Mouse (Mus musculus) forebrain, embryonic 15.5 days (tissue): ENCODE measurements around the gene Vmn2r49. TPM values are rescaled to one million over a fixed set of nuclear protein-coding genes. Genes with fewer than 3 reads are reported as not detected.
"Not testable (repeated sequence)": the region's sequence is repeated elsewhere in the genome, so short reads cannot be mapped to it uniquely, and the experiment has no call there.

ENCODE experiments used
- ATAC-seq: fragments of 200-750 bp; cut with Nextera tagmentation; replicated peaks from 2 replicates; pipeline ENCODE4 v1.8.0; 2017; ENCODE audit warnings: mild to moderate bottlenecking, moderate TSS enrichment, moderate library complexity
- H3K27ac ChIP-seq: fragments of 300-500 bp; sonication (generic); replicated peaks from 2 replicates; pipeline ENCODE4 v1.5.1; 2015; ENCODE audit warnings: mild to moderate bottlenecking, inconsistent platforms
- H3K27me3 ChIP-seq: fragments of 300-500 bp; sonication (generic); 2 replicates; pipeline ENCODE4 v1.6.1; 2015; ENCODE audit warnings: inconsistent platforms
- H3K36me3 ChIP-seq: fragments of 300-500 bp; sonication (generic); 2 replicates; pipeline ENCODE4 v1.6.1; 2015; ENCODE audit warnings: mild to moderate bottlenecking, inconsistent platforms
- H3K4me1 ChIP-seq: fragments of 300-500 bp; sonication (generic); 2 replicates; pipeline ENCODE4 v1.6.1; 2015; ENCODE audit warnings: inconsistent platforms
- H3K4me2 ChIP-seq: fragments of 300-500 bp; sonication (generic); replicated peaks from 2 replicates; pipeline ENCODE4 v1.6.1; 2015; ENCODE audit warnings: mild to moderate bottlenecking, inconsistent platforms
- H3K4me3 ChIP-seq: fragments of 300-500 bp; sonication (generic); 2 replicates; pipeline ENCODE4 v1.5.1; 2015; ENCODE audit warnings: mild to moderate bottlenecking, inconsistent platforms
- H3K9ac ChIP-seq: fragments of 300-500 bp; sonication (generic); replicated peaks from 2 replicates; pipeline ENCODE4 v1.6.1; 2015; ENCODE audit warnings: mild to moderate bottlenecking, inconsistent platforms
- H3K9me3 ChIP-seq: fragments of 300-500 bp; sonication (generic); 2 replicates; pipeline ENCODE4 v1.6.1; 2016; ENCODE audit warnings: inconsistent platforms
- WGBS: fragments of 180-500 bp; shearing (Covaris S2); methylation state at CpG from one replicate; pipeline ENCODE4 v1.1.7; 2015; ENCODE audit warnings: mixed read lengths; 5-methylcytosine and 5-hydroxymethylcytosine counted together
- polyA plus RNA-seq: library from polyadenylated mRNA; unstranded; fragments of >200 nt; fragmentation: Nextera tagmentation; extraction: Ambion mirVana; gene quantifications from 2 replicates; pipeline ENCODE4 v1.2.1, GENCODE M21; 2015

Vmn2r49 gene
- polyA plus RNA-seq: not detected in 2 replicates

- WGBS: 29% methylated on average over 1 of the region's 2 CpGs
- ATAC-seq: not testable (repeated sequence)
Measured at GRCm38 (mm10) chr7:9992157-9992556, at the start of gene Vmn2r49. Gene Vmn2r49, minus strand, starts transcription at chr7:9992257.

GRCm38 (mm10) chr7:9953485-9953884 lies 38.6 kb downstream of the Vmn2r49 start, which contains the start of gene Vmn2r48:
Gene Vmn2r48, minus strand, starts transcription at chr7:9953585.
- H3K9me3 ChIP-seq, H3K4me1 ChIP-seq, H3K27ac ChIP-seq, H3K36me3 ChIP-seq, H3K4me3 ChIP-seq, H3K9ac ChIP-seq, H3K27me3 ChIP-seq, ATAC-seq, H3K4me2 ChIP-seq: not testable (repeated sequence)
- WGBS: 84% methylated on average over 2 of the region's 2 CpGs

More at GRCm38 (mm10) chr7:9992157-9992556, at the start of gene Vmn2r49:
- H3K27me3 ChIP-seq, H3K4me1 ChIP-seq, H3K9me3 ChIP-seq, H3K27ac ChIP-seq, H3K9ac ChIP-seq, H3K4me2 ChIP-seq, H3K4me3 ChIP-seq, H3K36me3 ChIP-seq: not testable (repeated sequence)

Other genes with a start within 250 kb of the Vmn2r49 start
- gene Vmn2r46, start 221.7 kb downstream of the Vmn2r49 start, polyA plus RNA-seq: not detected in 2 replicates
- not detected in 2 replicates for gene Vmn2r47, start 150.9 kb downstream of the Vmn2r49 start, polyA plus RNA-seq
- gene Vmn2r48, start 38.7 kb downstream of the Vmn2r49 start, polyA plus RNA-seq: not detected in 2 replicates
- not detected in 2 replicates for gene Vmn2r50, start 61.0 kb upstream of the Vmn2r49 start, polyA plus RNA-seq
- not detected in 2 replicates for gene Vmn2r51, start 113.5 kb upstream of the Vmn2r49 start, polyA plus RNA-seq
- not detected in 2 replicates for gene Vmn2r52, start 184.3 kb upstream of the Vmn2r49 start, polyA plus RNA-seq